In genomic region chr16:93137249-93137648, GRCm38 (mm10) we compare ENCODE assay signal across 8 mouse cellular contexts.
DNase-seq lines count a peak whose midpoint lies in the region.

No protein-coding gene starts in this region.

- intact Hi-C loops in heart, postnatal 10 days (cut with DNase I): loop anchor here (1.0 to 10.0 kb wide), 3 partner anchors 312 to 570 kb away; partner anchors contain the start of gene Runx1

- peak; percentile 21 to 26 for DNase-seq in heart, postnatal 10 days
- DNase-seq in heart, adult 11 months: no peak
- DNase-seq in 416B (ENCODE audit: low read depth) (peak; percentile 37), ZHBTc4 (ENCODE audit: low read depth, low spot score) (peak; percentile 36)
- peak; percentile 51 for DNase-seq in kidney, postnatal 14 days
- DNase-seq in right cerebral cortex, postnatal 25 days: no peak
- no peak for DNase-seq in testis, postnatal 14 days (ENCODE audit: low spot score)
- no peak for DNase-seq in urinary bladder, adult 2 months (ENCODE audit: low spot score)

Comparison
In these comparisons a context has a peak if more than half of its experiments do, and no peak if none do; other contexts are left out.
1. DNase-seq: peak in heart, postnatal 10 days (2 of 2), 416B (single experiment), ZHBTc4 (single experiment) and kidney, postnatal 14 days (single experiment); none in heart, adult 11 months (single experiment), right cerebral cortex, postnatal 25 days (single experiment), testis, postnatal 14 days (single experiment) and urinary bladder, adult 2 months (single experiment).